Mouse (Mus musculus) ES-CJ7 (cell line): ENCODE measurements at regions not wholly inside any gene's neighbourhood (a gene's known extent, or its start where the extent isn't known, plus 50 kb on each side); places are given as distances from the start of the nearest gene placed in this dataset.

Experiments used
- DNase-seq: peaks from one replicate; pipeline ENCODE4 v3.0.0; 2011; ENCODE audit warnings: low read depth, low spot score

DNA sequence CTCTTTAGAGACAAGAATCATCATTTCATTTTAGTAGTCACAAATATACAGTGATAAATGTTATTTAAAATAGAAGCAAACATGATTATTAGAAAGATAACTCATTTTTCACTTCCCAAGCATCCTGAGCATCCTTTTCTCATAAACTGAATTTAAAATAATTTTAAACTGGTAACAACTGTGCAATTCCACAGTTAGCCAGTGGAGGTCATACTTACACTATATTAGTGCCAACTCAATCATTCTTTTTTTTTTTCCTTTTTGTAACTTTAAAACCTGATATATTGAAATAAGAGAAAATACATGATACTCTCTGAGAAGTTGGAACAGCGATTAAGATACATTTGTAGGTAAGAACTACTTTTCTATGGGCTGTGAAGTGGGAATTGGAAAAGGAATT, 113.2 kb upstream of the Gm17509 start:
- DNase-seq, result no peak

DNA sequence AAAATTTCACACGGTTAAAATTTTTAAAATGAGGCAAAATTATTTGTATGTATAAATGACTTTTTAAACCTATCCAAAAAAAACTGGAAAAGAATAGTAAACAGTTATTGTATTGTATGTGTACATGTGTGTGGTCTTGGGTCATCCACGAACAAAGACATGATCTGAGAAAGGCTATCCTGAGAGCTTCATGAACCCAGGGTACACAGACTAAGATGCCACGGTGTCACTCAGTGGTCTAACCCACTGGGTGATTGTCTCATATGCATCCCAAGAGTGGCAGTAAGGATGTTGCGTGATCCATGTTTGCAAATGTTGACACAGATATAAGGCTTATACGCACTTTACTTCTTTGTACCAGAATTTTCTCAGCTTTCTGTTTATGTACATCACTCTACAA, 113.7 kb upstream of the Gm17509 start:
- no peak for DNase-seq

- no peak for DNase-seq
Measured at GRCm38 (mm10) chr13:117381086-117381595, 160.3 kb upstream of the Gm17509 start.

- no peak for DNase-seq
Measured at GRCm38 (mm10) chr13:117383480-117384137, 162.7 kb upstream of the Gm17509 start.

- no peak for DNase-seq
Measured at GRCm38 (mm10) chr13:117390287-117390686, 169.4 kb upstream of the Gm17509 start.

- no peak for DNase-seq
Measured at GRCm38 (mm10) chr13:117393488-117393887, 172.6 kb upstream of the Gm17509 start.

DNA sequence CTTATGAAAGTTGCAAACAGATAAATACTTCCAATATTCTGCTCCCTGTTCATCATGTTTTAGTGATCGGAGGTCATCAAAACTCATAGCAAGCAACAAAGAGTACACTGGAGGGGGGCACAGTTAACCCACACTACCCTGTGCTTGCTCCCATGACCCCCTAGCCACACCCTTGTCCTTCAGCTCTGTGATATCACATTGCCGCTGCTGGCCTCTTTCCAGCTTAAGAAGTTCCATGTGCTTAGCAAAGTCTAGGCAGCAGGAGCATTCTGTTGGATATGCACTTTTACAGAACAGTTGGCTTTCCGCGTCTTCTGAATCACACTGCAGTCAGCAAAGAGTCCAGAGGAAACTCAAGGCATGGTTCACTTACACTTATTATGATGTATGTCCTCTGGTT, 180.4 kb upstream of the Gm17509 start:
- DNase-seq, result no peak

DNA sequence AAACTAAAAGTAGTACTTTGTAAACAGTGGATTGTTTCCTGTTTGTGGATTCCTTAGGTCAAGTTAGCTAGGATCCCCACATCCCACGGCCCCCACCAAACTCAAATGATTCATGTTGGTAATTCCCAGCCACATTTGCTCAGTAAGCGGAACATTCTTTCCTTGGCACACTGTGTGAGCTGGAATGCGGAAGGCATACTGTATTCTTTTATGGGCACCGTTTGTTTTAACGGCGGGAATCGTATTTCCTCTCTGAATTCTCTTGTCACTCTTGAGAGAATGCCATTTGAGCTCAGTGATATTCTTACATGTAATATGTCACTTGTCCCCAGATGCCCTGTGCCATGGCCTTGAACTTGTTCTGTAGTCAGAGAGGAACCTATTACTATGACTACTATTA, 189.1 kb upstream of the Gm17509 start:
- DNase-seq, result no peak

- DNase-seq, result no peak
Measured at GRCm38 (mm10) chr13:117413616-117414015, 188.5 kb upstream of the Hcn1 start.

GRCm38 (mm10) chr13:117423558-117423957, 178.6 kb upstream of the Hcn1 start:
- DNase-seq, result no peak

- no peak for DNase-seq
Measured at GRCm38 (mm10) chr13:117425015-117425414, 177.1 kb upstream of the Hcn1 start.

GRCm38 (mm10) chr13:117467407-117467806, 134.7 kb upstream of the Hcn1 start:
- no peak for DNase-seq

DNA sequence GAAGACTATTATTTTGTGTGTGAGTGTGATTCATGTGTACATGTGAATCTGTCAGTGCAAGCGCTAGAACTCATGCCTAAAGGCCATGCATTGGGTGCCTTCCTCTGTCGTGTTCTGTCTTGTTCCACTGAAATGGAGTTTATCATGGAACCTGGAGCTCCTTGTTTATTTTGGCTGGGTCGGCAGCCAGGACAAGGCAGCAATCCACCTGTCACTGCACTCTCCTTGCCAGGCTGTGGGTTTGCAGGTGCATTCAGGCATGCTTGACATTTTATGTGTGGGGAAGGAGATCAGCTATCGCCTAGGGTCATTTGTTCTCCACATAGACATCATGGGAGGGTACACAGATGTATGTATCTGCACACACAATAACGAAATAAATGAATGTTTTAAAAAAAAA, 129.4 kb upstream of the Hcn1 start:
- no peak for DNase-seq

DNA sequence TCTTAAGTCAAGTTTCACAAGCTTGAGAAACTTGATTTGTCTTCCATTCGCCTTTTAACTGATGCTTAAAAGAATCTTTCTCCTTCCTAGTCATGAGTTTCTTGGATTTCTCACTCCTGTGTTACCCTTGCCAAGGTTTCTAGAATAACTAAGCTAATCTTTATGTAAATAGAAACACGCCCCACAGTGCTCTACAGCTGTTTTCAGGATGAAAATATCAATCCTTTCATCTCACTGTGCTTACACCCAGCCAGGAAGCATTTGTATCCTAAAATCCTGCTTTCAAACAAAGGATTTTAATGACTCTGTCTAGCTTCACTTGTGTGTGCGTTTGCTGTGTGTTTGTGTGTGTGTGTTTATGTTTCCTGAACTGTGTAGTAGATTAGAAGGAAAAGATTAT, 119.5 kb upstream of the Hcn1 start:
- DNase-seq, result no peak

DNA sequence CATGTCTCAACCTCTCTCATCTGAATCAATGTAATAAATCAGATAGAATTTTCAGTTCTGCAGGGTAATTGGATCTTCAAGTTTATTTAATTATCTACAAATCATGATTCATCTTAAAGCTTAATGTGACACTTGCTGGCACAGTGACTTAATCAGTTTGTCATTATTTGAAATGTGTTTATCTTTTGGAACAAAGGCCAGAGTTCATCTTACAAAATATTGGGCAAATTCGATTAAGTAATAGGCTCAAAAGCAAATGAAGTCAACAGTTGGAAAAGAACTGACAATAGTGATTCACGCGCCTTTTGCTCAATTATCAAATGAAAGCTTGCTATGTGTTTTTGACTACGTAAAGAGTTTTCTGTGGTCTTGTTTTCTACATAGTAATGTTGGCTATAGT, 93.4 kb upstream of the Hcn1 start:
- DNase-seq, result no peak

GRCm38 (mm10) chr13:117550108-117550507, 52.0 kb upstream of the Hcn1 start:
- peak; percentile 56 for DNase-seq
